Mouse (Mus musculus): ENCODE measurements at regions not wholly inside any gene's neighbourhood (a gene's known extent, or its start where the extent isn't known, plus 50 kb on each side); places are given as distances from the start of the nearest gene placed in this dataset.
A peak's percentile ranks its signal among the peaks of the same experiment; 100 is the strongest.

DNA sequence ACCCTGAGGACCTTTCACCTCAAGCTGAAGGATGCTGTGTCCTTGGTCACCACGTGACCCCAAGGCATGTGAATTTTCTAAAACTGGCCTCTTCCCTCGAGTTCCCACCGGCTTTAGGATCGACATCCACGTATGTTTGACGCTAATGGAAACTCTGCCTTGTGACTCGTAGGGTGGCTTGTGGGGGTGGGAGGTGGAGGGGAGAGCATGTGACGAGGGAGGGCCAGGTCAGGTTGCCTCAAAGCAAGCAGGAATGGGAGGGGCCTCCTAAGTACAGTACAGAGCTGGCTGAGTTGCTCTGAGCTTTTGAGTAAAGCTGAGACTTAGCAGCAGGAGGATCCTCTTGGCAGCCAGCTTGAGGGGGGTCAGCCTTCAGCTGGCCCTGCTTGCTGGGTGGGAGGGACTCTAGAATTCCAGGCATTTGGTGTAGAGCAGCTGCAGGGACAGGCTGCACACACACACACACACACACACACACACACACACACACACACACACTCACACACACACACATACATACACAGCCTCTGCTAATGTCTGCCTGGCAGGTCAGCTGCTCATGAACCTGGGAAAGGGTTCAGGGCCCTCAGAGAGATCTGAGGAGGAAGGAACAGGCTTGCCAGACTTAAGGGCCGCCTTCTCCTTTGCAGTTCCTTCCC lies 78.5 kb downstream of the Sik1 start:
- DNase-seq = peak; percentile 45

DNA sequence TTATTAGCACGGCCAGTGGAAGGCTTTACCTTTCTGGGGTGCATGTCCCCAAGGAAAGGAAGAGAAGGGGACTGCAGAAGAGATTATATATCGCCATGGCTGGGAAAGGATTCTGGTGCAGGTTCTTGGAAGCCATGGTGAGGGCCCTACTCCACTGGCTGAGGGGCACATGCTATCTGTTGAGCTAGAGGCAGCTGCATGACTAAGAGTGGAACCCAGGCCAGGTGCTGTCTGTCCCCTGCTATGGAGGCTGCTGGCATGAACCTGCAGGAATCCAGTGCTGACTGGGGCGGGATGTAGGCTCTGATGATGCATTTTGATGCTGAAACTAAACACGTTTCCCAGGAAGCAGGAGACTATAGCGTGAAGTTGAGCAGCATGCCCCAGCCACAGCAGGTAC lies 77.9 kb downstream of the Sik1 start:
- no peak for DNase-seq

DNA sequence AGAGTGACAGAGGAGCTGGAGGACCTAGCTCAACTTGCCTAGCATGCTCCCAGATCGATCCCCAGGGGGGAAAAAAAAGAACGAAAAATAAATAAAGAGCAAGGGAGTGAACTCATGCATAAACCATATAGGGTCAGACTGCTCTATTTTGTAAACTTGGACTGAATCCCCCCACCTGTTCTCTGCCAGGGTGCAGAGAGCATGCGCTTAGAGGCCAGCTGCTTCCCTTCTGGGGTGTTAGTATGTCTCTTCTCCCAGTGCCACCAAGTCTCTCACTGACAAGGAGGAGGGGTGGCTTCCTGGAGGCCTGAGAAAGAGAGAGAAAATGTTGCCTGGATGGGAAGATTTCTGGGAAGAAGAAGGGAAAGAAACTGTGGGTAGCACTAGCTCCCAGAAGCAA lies 76.1 kb downstream of the Sik1 start:
- no peak for DNase-seq

DNA sequence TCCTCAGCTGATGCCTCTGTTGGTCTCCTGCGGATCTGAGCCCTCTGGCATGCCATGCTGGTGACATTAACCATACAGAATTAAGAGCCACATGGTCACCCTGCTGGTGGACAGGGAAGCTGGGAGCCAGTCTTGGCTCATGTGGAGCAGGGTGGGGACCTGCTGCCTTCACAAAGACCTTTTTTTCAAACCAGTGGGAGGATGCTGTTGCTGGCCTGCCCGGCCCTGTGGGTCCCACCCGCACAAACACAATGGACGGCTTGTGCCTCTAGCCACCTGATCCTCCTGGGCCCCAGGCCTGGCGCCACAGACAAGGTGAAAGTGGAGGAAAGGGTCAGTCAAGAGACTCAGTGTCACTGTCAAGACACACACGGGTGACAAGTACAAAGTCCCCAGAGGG lies 73.4 kb downstream of the Sik1 start:
- no peak for DNase-seq

DNA sequence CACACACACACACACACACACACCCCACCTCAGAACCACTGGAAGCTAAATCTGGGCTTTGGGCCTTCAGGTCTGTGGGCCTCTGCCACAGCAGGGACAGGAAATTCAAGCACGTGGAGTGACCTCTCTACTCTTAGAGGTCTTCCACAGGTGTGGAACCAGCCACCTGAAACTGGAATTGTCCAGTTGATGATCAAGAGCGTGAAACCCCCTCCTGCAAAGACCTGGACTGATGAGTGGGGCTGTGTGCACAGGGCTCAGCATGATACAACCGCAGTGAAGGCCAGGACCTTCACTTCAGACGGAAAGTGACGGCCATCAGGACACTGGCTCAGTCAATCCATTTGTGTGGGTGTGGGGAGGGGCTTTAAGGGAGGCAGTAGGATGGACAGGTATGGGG lies 72.5 kb downstream of the Sik1 start:
- DNase-seq = no peak

DNA sequence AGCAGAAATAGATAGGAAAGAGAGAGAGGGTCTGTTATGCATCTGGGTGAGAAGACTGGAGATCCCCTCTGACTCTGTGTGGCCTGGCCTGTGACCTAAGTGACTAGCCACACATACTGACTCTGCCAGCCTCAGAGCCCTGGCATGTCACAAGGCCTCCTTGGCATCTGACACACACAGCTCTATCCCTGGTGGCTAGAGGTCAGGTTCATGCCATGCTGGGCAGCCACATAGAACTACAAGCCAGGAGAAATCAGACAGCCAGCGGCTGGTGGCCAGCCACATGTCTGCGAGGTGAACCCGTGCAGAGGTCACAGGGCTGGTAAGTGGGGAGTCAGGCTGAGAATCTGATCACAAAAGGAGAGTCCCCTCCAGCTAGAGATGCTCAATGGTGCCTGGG lies 67.3 kb downstream of the Sik1 start:
- DNase-seq = peak; percentile 81

DNA sequence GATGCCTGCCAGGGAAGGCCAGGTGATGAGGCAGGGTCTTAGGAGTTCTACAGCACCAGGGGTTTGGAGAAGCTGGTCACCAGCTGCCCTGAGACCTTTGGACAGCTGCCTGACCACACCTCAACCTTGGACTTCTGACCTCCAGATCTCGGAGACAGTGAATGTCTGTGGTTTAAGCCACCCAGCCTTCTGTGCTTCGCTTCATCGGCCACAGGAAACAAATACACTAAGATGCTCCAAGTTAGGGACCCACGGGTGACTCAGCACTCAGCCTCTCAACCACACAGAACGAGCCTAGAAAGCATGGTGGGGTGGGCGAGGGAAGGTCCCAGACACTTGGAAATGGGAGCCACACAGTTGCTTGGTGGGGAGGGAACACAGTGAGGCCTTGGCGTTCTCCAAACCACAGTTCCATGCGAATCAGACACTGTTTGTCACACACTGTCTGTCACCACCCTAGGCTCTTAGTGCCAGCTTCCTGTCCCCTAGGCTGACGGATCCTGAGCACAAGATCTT lies 66.5 kb downstream of the Sik1 start:
- DNase-seq = peak; percentile 82

DNA sequence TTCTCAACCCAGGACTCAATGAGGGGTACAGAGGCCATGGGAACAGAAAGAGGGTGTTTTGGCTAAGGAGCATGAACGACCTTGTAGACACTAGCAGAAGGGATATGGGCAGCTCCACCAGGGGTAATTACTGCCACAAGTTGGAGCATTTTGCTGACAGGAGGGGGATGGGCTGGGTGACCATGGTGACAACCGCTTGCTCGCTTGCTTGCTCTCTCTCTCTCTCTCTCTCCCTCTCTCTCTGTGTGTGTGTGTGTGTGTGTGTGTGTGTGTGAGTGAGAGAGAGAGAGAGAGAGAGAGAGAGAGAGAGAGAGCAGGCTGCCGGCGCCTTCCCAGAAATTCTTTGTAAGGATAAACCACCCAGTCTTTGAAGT lies 65.7 kb downstream of the Sik1 start:
- DNase-seq = peak; percentile 58

DNA sequence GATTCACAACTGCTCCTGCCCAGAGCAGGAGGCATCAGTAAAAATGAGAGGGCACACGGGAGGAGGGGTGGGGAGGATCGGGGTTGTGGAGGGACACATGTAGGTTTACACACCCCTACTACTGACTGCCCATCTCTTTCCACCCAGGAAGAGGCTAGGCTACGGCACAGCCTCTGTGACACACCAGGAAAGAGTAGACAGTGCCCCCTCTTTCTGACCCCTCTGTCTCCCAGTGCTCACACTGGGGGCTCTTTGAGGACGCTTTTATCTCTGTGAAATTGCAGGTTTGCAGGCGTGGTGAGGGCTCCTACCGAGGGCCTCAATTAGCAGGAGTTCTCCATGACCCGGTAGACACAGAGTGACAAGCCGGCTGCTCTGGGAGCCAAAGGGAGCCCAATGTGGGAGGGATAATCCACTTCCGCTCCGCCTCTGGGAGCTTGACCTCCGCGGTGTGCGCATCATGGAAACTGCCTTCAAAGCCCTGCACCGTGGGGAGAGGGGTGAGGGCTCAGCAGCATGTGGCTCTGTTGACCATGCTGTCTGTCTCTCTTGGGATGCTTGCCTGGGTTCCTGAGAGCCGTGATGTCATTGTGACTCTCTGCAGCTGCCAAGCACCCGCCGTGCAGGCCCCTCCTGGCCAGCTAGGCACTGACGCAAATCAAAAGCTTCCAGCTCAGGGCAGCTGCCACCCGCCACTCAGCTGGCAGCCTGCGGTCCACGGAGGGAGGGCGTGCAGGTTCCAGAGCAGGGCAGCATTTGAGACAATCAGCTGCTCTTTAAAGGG lies 65.1 kb downstream of the Sik1 start:
- peak; percentile 49 for DNase-seq

DNA sequence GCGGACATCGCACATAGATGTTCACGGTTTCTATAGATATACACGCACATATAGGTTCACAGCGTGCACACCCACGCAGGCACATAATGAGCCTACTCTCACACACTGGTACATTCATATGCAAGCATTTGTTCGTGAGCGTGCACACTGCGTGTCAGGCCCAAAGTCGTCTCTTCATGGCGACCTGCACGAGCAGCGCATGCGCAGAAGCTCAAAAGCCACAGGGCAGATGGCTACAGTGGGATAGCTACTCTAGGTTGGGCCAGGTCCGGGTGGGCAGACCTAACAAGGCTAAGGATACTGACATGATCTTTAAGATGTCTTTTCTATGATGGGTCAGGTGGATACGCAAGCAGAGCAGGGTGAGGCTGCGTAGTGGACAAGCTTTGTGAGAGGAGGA lies 63.9 kb downstream of the Sik1 start:
- DNase-seq = no peak

DNA sequence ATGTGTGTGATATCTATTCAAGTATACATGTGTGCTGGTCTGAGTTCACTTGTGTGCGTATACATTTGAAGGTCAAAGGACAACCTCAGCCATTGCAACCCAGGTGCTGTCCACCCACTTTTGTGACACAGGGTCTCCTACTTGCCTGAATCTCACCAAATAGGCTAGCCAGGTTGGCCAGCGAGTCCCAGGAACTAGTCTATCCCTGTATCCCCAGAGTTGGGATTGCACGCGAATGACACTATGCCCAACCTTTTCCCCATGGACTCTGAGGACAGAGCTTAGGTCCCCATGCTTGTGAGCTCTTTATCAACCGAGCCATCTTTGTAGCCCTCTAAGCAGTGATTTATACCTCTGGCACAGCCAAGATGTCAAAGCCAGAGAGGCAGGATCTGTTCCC lies 62.6 kb downstream of the Sik1 start:
- no peak for DNase-seq

DNA sequence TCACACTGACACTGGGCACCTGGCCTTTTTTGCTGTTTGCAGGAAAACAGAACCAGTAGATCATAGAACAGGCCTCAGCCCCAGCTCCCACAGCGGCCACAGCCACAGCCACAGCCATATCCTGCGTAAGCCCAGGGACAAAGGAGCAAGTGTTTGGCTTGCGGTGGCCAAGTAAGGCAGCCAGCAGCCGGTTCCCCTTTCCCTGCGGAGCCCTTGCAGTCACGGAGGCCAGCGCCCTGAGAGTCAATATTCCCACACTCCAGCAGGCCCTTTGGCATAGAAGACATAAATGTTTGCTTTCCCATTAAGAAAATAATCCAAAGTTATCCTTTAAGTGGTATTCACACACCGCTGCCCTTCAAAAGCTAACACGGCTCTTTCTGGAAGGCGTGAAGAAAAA lies 62.1 kb downstream of the Sik1 start:
- peak; percentile 58 for DNase-seq

DNA sequence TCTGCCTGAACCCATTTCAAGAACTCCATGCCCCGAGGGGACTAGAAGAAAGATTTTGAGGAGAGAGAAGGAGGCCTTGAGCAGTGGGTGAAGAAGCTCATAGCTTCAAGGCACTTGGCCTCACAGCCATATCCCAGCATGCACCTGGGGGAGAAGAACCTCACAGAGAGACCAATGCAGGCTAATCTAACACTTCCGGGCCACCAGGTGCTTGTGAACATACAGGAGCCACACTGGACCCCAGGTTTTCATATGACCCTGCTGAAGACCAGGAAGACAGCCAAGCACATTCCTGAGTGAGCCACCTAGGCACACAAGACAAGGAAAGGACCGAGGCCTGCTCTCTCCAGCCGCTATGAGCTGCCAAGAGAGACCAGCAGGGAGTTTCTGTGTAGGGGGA lies 61.6 kb downstream of the Sik1 start:
- DNase-seq = no peak
